ENCODE assay signal across 8 mouse cellular contexts in the genomic region with DNA sequence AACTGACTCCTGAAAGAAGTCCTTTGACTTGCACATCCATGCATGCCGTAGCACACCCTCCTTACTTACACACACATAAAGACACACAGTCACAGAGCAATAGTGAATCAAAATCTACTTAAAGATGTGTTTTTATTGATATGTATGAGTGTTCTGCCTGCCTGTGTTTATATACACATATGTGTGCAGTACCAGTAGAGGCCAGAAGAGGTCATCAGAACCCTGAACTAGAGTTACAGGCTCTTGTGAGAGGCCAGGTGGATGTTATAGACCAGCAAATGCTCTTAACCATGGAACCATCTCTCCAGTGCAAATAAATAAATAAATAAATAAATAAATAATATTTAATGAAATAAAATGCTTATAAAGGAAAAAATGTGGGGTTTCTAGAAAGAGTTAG.
DNase-seq lines count a peak whose midpoint lies in the region; ATAC-seq lines count a peak whose summit lies in the region.
"Had no signal": no experiment of that assay in that cellular context is flagged by ENCODE, and none has a peak within 500 bp of the region (broad histone marks: within the 10 kb centered on the region; RNA-seq: fewer than 3 reads in every experiment).

No protein-coding gene starts in this region.

- no peak overlapping the region for H3K4me3 ChIP-seq in liver, embryonic 12.5 days

- DNase-seq in liver = peak; percentile 75
- peak; percentile 59 for DNase-seq in T-cell, adult 2 months (ENCODE audit: low spot score)
- DNase-seq in naive thymus-derived CD4-positive, alpha-beta T cell, adult 2 months (ENCODE audit: low read depth) = peak; percentile 77
- DNase-seq in urinary bladder, postnatal 25 days (ENCODE audit: low spot score) = no peak
- no peak for DNase-seq in cerebellum, adult 9-10 months

- H3K27me3 ChIP-seq in liver, embryonic 12.5 days (replicated peaks) = no peaks in the 10 kb centered on the region
- H3K27me3 ChIP-seq: megakaryocyte, embryonic 14.5 days had no signal

- no peak overlapping the region for H3K9ac ChIP-seq in liver, embryonic 12.5 days

- no peak overlapping the region for H3K27ac ChIP-seq in liver, embryonic 12.5 days

- H3K4me1 ChIP-seq in liver, embryonic 12.5 days = peaks cover 29% of the 10 kb centered on the region

- whole genome bisulfite sequencing in liver, embryonic 12.5 days (ENCODE audit: insufficient replicate concordance) = 89% methylated on average over 1 of the region's 1 CpGs

- no peak for ATAC-seq in liver, embryonic 12.5 days
- ATAC-seq in erythroblast, adult 5-6 weeks (replicated peaks; ENCODE audit: low FRiP score, poor library complexity, severe bottlenecking) = peak; percentile 67

- H3K4me2 ChIP-seq in liver, embryonic 12.5 days = no peak overlapping the region

- peaks cover 4% of the 10 kb centered on the region for H3K9me3 ChIP-seq in liver, embryonic 12.5 days (replicated peaks)
- H3K9me3 ChIP-seq: megakaryocyte, embryonic 14.5 days had no signal

- no peaks in the 10 kb centered on the region for H3K36me3 ChIP-seq in liver, embryonic 12.5 days

Comparison
In these comparisons a context has a peak if more than half of its experiments do, and no peak if none do; other contexts are left out.
1. DNase-seq: peak in liver (single experiment), T-cell, adult 2 months (single experiment) and naive thymus-derived CD4-positive, alpha-beta T cell, adult 2 months (single experiment); none in urinary bladder, postnatal 25 days (single experiment) and cerebellum, adult 9-10 months (single experiment).